Mouse (Mus musculus) brain, adult 10 weeks (tissue): ENCODE results near the gene Fermt1. TPM values are rescaled to one million over a fixed set of nuclear protein-coding genes. Genes with fewer than 3 reads are reported as not detected.

Source experiments
- polyA plus RNA-seq: library from polyadenylated mRNA; stranded (reverse); fragments of 350-450 nt; fragmentation: Illumina TruSeq; extraction: RNeasy Lipid Tissue Mini Kit (QIAGEN cat#74804); gene quantifications from one replicate; pipeline ENCODE4 v1.2.3, GENCODE M21; 2015; ENCODE audit warnings: low read depth, low replicate concordance

Fermt1 gene
- 0.42 TPM for polyA plus RNA-seq

DNA sequence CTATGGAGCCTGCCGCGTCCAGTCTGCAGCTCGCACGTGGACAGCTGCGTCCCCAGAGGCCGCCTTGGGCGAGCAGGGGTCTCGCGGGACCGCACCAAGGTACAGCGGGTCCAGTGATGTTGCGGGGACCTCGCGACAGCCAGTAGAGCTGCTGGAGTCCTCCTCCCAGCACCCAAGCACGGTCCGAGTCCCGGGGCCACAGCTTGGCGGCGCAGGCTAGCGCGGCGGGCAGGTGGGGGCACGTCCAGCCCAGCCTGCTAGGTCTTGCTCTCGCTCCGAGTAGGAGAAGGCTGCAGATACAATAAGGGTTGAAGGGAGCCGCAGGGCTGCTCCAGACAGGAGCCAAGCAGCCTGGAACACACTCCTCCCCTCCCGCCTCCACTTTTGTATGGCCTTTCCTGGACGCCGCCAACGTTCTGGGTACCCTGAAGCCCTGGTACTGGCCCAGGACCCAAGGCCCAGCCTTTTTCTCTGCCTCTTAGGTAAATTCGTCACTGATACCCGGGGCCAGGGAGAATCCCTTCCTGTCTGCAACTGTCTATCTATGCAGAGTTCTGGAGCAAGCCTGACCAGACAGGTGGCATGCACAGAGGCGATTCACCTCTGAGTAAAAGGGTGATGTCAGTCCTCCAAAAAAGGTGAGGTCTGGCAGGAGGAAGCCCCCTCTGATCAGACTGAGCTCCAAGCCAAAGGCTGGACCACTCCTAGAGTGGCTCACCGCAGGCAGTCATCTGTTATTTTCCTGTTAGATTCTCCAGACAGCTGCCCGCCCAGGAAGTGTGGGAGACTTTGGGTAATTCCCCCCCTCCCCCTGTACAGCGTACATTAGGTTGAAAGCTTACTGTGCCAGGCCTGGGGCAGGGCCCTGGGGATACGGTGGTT, at the start of gene Fermt1:
TSS of gene Fermt1 (minus strand) at position 581 of the 882 bp plus-strand sequence.

DNA sequence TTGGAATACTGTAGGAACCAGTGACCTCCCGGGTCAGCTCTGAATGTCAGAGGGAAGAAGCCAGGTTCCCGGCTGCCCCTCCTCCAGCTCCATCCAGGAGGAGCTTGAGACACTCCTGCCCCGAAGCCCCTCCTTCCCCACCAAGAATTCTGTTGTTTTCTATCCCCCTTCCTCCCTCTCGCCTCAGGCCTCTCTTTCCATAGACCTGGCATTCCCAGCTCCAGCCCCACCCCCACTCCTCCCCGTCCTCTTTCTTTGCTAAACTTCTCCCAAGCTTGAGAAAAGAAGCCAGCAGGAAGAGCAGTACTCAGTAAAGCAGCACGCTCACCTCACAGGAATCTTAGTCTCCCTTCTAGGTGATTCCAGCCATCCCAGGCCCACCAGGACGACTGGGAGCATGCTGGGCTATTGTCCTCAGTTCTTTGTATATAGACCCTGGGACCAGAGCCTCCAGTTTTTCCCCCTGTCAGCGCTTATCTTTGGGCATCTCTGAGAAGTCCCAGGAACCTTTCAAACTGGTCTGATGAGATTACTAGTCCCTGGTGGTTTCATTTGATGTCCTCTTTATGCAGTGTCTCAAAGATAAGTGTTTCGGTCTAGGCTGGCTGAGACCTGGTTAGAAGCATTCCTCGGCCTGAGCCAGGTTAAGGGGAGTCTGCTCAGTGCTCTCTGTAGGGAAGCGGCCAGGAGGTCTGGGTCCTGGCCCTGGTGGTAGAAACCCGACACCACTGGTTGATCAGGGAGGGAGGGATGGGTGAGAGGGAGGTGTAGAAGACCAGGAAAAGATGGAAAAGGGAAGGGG, 64.7 kb downstream of the Fermt1 start, which contains the start of gene Lrrn4:
TSS of gene Lrrn4 (minus strand) at position 48 of the 802 bp plus-strand sequence.

Other genes starting within 250 kb of the Fermt1 start
- 297 TPM for gene Chgb, start 164.6 kb downstream of the Fermt1 start, polyA plus RNA-seq
- gene Trmt6, start 129.9 kb downstream of the Fermt1 start, polyA plus RNA-seq: 31.5 TPM
- 4.0 TPM for gene Mcm8, start 129.8 kb downstream of the Fermt1 start, polyA plus RNA-seq
- 46.0 TPM for gene Crls1, start 99.2 kb downstream of the Fermt1 start, polyA plus RNA-seq
- gene Lrrn4, start 65.0 kb downstream of the Fermt1 start, polyA plus RNA-seq: 0.46 TPM